Mouse (Mus musculus) urinary bladder, postnatal 4 days (tissue): ENCODE results near the gene Pcgf1.

Source experiments
- DNase-seq, 2 experiments: peaks; one replicate each; pipeline ENCODE4 v3.0.0; 2021 to 2022; ENCODE audit warnings: low spot score in 2 of 2

Pcgf1 gene

DNA sequence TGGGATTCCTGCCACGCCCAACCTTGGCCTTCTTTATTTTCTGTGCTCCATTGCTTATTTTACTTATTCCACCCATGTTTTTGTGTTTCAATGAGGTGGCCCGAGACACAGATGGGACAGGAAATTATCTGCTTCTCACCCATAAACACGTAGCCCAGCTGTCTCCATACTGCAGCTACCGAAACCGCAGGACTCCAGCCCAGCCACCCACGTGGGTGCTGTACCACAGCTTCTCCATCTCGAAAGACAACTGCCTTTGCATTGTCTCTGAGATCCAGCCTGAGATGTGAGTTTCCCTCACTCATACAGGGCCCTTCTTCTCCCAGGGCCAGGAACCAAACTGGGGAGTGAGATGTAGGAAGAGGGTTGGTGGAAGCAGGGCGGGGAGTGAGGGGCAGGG is 11.7 kb upstream of the Pcgf1 start:
- no peak for DNase-seq

DNA sequence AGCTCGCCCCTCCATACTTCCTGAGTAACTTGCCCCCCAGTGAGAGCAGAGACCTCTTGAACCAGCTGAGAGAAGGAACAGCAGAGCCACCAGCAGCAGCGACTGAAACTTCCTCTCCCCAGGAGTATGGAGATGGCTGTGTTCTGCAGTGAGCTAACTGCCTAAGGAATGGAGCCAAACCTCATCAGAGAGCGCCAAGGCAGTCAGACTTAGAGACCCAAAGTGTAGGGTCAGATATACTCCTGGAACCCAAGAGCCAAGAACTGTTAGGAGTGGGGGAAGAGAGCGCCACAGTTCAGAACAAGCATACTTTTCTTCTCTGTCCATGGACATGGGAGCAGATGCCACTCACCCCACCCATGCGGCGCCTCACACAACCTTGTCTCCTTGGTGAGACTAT is 11.2 kb upstream of the Pcgf1 start:
- no peak for DNase-seq

- DNase-seq: no peak
These were observed 9.4 kb upstream of the Pcgf1 start for GRCm38 (mm10) chr6:83068221-83068620.

DNA sequence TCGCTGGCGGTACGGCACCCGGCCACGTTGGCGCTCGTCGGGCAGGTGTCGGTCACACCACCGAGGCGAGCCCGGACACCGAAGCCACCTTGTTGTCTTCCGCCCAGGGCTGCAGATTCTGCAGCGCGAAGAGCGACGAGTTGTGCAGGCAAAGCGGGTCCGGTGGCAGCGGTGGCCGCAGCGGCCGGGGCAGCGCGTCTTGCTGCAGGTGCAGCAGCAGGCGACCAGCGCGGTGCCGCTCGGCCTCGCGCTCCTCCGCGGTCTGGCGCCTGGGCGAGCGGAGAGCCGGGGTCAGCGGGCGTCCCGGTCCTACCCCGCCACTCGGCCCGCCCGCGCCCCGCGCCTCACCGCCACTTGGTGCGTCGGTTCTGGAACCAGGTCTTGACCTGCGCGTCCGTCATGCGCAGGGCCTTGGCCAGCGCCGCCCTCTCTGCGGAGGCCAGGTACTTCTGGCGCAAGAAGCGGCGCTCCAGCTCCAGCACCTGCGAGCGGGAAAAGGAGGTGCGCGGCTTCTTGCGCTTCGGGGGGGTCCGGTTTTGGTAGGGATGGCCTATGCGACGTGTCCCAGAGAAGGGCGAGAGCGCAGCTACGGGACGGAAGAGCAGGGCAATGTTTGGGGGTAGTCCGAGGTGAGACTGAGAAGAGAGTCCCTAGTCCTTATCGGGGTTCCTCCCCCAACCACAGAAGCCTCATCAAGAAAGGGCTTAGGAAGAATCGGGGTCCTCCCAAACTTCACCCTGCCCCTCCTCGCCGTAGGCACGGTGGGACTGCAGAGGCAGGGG is 8.8 kb upstream of the Pcgf1 start:
- DNase-seq: no peak

GRCm38 (mm10) chr6:83069488-83070246 is 8.0 kb upstream of the Pcgf1 start:
- DNase-seq: no peak

DNA sequence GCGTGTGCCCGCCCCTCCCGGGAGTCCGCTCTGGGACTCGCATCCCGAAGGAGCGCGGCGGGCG is 7.6 kb upstream of the Pcgf1 start, which contains the start of gene Tlx2:
Gene Tlx2 (minus strand): TSS at position 47 of the 64 bp plus-strand sequence.
- DNase-seq: no peak

DNA sequence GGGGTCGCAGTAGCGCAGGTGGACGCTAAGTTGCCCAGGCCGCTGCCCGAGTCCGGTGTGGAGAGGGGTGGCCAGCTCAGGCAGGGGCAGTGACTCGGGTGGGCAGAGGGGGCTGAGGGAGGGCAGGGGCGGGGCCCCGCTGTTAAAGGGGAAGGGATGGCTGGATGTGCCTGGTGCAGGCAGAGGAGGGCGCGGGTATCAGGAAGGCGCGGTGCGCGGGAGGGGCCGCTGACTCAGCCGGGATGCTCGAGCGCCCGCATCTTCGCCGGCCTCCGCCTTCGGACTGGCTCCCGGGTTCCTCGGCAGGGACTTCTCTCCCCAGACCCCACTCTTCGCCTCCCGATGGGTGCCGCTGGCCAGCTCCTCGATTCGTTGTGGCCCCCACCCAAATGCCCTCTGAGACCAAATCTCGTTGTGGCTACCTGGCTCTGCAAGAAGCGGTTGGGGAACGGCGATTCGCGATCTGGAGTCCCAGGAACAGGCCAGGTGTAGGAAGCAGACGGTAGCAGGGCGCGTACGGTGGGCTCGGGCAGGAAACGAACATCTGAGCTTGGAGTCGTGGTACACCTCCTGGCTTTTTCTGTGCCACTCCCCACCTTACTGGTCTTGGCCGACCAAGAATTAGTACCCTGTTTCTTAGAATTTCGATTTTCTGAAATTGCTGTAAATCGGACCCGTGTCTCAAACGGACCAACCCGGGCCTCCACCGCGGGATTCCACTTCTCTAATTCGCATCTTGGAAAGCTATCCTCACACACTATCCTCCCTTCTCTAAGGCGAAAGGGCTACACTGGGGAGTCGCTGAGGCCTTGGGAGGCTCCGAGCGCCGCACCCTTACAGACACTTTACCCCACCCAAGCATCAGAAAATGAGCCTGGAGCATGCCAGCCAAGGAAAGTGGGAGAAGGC is 7.1 kb upstream of the Pcgf1 start:
- no peak for DNase-seq

DNA sequence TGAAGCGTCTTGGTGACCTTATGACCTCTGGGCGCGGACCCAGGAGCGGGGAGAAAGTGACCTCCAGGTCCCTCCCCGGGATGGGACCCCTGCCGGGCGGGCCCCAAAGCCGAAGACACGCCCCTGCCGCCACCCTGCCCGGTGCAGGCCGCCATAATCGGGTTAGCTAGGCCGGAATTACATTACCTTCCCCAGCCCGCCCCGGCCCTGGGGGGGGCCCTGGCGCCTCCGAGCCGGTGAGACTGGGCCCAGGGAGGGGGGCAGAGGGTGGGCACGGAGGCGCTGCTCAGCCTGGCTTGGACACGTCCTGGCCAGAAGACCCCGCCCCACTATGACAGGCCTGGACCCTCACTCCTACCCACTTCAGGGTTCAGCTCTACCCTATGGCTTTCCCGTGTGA is 6.4 kb upstream of the Pcgf1 start:
- DNase-seq: no peak

GRCm38 (mm10) chr6:83074979-83075378 is 2.7 kb upstream of the Pcgf1 start:
- DNase-seq: no peak

- peak; percentile 96 to 99 for DNase-seq
These were observed 722 bp downstream of the Pcgf1 start for GRCm38 (mm10) chr6:83078324-83078858.

- DNase-seq: no peak
These were observed 2.5 kb downstream of the Pcgf1 start for GRCm38 (mm10) chr6:83080210-83080609.

GRCm38 (mm10) chr6:83083497-83083896 is 5.8 kb downstream of the Pcgf1 start:
- no peak for DNase-seq

GRCm38 (mm10) chr6:83084477-83084876 is 6.8 kb downstream of the Pcgf1 start:
- DNase-seq: no peak

- DNase-seq: no peak
These were observed 8.7 kb downstream of the Pcgf1 start, which contains the start of gene Lbx2 for GRCm38 (mm10) chr6:83086121-83087035. Gene Lbx2, plus strand, starts transcription at chr6:83086367.

GRCm38 (mm10) chr6:83087205-83087925 is 9.7 kb downstream of the Pcgf1 start:
- no peak for DNase-seq

- no peak for DNase-seq
These were observed 10.2 kb downstream of the Pcgf1 start for GRCm38 (mm10) chr6:83087926-83088260.

DNA sequence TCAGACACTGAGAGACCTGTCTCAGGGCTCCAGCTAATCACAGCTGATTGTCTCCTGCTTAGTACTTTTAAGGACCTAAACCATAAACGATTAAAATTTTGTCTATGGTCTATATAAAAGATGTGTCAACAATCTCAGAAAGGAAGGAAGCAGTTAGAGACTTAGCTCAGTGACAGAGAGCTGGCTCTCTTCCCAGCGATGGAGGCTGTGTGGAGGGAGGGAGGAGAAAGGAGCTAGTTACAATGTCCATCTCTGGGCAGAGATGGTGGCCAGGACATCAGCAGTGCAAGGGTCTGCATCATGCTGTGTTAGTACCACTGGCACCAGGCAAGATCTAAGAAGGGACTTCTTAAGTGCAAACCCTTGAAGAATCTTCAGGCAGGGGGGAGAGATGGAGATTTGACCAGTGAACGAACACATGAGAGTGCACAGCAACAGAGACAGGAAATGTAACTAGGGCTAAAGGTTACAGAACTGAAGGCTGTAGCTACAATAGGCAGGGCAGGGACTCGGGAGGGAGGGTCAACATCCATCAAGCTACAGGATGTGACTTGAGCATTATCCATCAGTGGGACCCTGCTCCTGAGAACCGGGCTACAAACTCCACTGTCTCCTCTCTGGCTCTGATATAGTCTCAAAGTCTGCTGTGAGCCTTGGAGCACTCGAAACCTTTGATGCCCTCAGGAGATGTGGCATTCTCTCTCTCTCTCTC is 14.9 kb downstream of the Pcgf1 start:
- no peak for DNase-seq

DNA sequence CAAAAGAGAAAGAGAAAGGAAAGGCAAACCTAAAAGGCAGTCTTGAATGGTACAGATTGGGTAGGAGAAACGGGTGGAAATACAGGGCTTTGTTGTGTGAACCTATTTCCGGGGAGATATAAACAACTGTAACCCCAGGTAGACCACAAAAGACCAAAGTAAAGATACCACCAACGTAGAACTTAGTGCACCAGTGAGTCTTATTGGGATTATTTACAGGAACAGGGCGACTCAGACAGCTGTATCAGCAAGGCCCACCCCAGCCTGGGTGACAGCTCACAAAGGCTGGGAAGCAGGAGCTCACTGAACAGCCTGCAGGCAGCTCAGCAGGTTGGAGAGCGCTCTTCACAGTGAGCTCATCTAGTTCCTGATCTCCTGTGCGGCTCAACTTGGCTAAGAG is 18.3 kb downstream of the Pcgf1 start:
- no peak for DNase-seq

- DNase-seq: no peak
These were observed 20.7 kb downstream of the Pcgf1 start for GRCm38 (mm10) chr6:83098411-83098810.

GRCm38 (mm10) chr6:83101316-83101687 is 23.6 kb downstream of the Pcgf1 start, which contains the start of the genes Ccdc142 and Gm42688:
Gene Ccdc142, plus strand, starts transcription at chr6:83101601.
Gene Gm42688, plus strand, starts transcription at chr6:83101617.
- DNase-seq: peak; percentile 81 to 83
